Mouse (Mus musculus): ENCODE results near the gene Marcksl1.

The Marcksl1 gene

GRCm38 (mm10) chr4:129513086-129513767 is at the start of gene Marcksl1:
Marcksl1 (plus strand) TSS chr4:129513581.
- DNase-seq (ENCODE audit: extremely low read depth, low read depth, low spot score), result peak; percentile 40

GRCm38 (mm10) chr4:129464286-129464815 is 49.0 kb upstream of the Marcksl1 start:
- DNase-seq (ENCODE audit: extremely low read depth, low read depth, low spot score), result no peak

- DNase-seq (ENCODE audit: extremely low read depth, low read depth, low spot score), result no peak
Observed at GRCm38 (mm10) chr4:129476047-129476446, 37.3 kb upstream of the Marcksl1 start.

GRCm38 (mm10) chr4:129479863-129480262 is 33.5 kb upstream of the Marcksl1 start:
- DNase-seq (ENCODE audit: extremely low read depth, low read depth, low spot score), result no peak

- DNase-seq (ENCODE audit: extremely low read depth, low read depth, low spot score), result peak; percentile 91
Observed at GRCm38 (mm10) chr4:129481090-129481489, 32.3 kb upstream of the Marcksl1 start.

- no peak for DNase-seq (ENCODE audit: extremely low read depth, low read depth, low spot score)
Observed at GRCm38 (mm10) chr4:129490972-129491880, 22.2 kb upstream of the Marcksl1 start, which contains the start of the genes Tssk3 and Fam229a. Tssk3 (minus strand) TSS chr4:129491022. Fam229a (plus strand) TSS chr4:129491190.

GRCm38 (mm10) chr4:129494681-129495080 is 18.7 kb upstream of the Marcksl1 start:
- DNase-seq (ENCODE audit: extremely low read depth, low read depth, low spot score), result no peak

- no peak for DNase-seq (ENCODE audit: extremely low read depth, low read depth, low spot score)
Observed at GRCm38 (mm10) chr4:129495672-129496562, 17.5 kb upstream of the Marcksl1 start.

- no peak for DNase-seq (ENCODE audit: extremely low read depth, low read depth, low spot score)
Observed at GRCm38 (mm10) chr4:129496631-129497030, 16.8 kb upstream of the Marcksl1 start.

- no peak for DNase-seq (ENCODE audit: extremely low read depth, low read depth, low spot score)
Observed at GRCm38 (mm10) chr4:129498941-129499340, 14.4 kb upstream of the Marcksl1 start.

- no peak for DNase-seq (ENCODE audit: extremely low read depth, low read depth, low spot score)
Observed at GRCm38 (mm10) chr4:129500017-129500416, 13.4 kb upstream of the Marcksl1 start.

GRCm38 (mm10) chr4:129500607-129501566 is 12.5 kb upstream of the Marcksl1 start:
- DNase-seq (ENCODE audit: extremely low read depth, low read depth, low spot score), result no peak

GRCm38 (mm10) chr4:129502327-129502888 is 11.0 kb upstream of the Marcksl1 start:
- no peak for DNase-seq (ENCODE audit: extremely low read depth, low read depth, low spot score)

- DNase-seq (ENCODE audit: extremely low read depth, low read depth, low spot score), result no peak
Observed at GRCm38 (mm10) chr4:129502901-129503444, 10.4 kb upstream of the Marcksl1 start.

GRCm38 (mm10) chr4:129505511-129505910 is 7.9 kb upstream of the Marcksl1 start:
- DNase-seq (ENCODE audit: extremely low read depth, low read depth, low spot score), result no peak

GRCm38 (mm10) chr4:129507434-129508236 is 5.7 kb upstream of the Marcksl1 start:
- DNase-seq (ENCODE audit: extremely low read depth, low read depth, low spot score), result no peak

- DNase-seq (ENCODE audit: extremely low read depth, low read depth, low spot score), result no peak
Observed at GRCm38 (mm10) chr4:129508237-129508515, 5.2 kb upstream of the Marcksl1 start.
